Mouse (Mus musculus) activated CD4-positive, CD25-positive, alpha-beta regulatory T cell (primary cell): Measurements from ENCODE around the gene Olfr1128. TPM values are rescaled to one million over a fixed set of nuclear protein-coding genes. Genes with fewer than 3 reads are reported as not detected.

Experiments used
- polyA plus RNA-seq, 2 experiments: library from polyadenylated mRNA; unstranded; fragments of 100-300 nt; shearing (Covaris generic); gene quantifications; one replicate each; pipeline ENCODE4 v1.2.1; 2017

Gene Olfr1128
- polyA plus RNA-seq: not detected

DNA sequence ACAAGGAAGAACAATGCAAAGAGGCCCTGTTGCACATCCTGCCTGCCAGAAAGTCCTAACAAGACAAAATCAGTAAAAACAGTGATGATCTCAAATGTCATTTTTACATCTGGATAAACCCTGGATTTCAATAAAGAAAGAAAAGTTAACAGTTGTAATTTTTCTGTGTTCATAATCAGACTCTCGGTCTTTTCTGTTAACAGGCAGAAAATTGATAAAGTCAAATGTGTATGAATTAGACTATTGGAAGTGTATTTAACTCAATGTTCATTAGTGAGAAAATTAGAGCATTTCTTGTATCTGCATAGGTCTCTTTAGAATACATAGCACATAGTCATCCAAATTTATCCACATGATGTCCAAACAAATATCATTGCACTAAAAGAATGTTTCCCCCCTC lies at the start of gene Olfr1128:
Gene Olfr1128 (minus strand): TSS at position 101 of the 400 bp plus-strand sequence.

DNA sequence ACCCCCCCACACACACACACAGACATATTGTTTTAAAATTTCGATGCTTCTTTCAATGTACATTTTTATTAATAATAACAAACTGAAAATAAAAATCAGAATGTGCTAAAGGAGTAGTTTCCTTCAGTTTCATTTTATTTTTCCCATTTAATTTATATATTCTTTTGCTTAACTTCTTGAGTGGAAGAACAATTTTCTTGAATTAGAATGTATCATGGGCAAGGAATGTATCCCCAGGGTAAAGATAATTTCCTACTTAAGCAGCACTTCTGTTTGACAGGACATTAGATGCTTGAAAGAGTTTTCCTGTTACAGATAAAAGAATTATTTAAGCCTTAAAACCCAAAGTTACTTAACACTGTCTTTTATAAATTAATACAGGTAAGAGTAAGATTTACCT lies 28.3 kb upstream of the Olfr1128 start, which contains the start of gene Olfr1129:
Gene Olfr1129 (plus strand): TSS at position 301 of the 400 bp plus-strand sequence.

GRCm38 (mm10) chr2:87531496-87531895 lies 13.8 kb downstream of the Olfr1128 start, which contains the start of gene Olfr153:
Olfr153 (plus strand) TSS chr2:87531796.

DNA sequence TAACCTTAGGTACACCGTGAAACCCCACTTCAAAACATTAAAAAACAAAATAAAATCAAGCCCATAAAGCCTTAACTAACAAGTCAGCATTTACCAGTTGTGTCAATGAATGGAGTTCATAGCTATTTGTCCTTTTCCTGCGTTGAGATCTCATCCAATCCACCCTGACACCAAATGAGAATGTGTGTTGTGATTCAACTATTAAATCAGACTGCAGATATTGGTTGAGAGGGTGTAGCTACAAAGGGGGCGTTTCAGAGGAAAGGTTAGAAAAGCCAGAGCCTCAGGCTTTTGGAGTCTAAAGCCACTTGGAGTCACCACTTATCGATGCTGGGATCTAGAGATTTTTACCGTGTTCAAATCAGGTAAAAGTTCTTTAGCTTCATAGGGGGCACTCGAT lies 39.1 kb downstream of the Olfr1128 start, which contains the start of gene Pramel6:
Gene Pramel6 (plus strand): TSS at position 301 of the 400 bp plus-strand sequence.

GRCm38 (mm10) chr2:87496993-87497392 lies 48.3 kb downstream of the Olfr1128 start, which contains the start of gene Pramel7:
Pramel7 (minus strand) TSS chr2:87497093.

Other genes with a start within 250 kb of the Olfr1128 start
- gene Olfr1118, start 238.0 kb downstream of the Olfr1128 start, polyA plus RNA-seq: under 1 TPM in 1 of 2 experiments, not detected in 1; 0.09 TPM
- under 1 TPM in 1 of 2 experiments, not detected in 1; 0.10 TPM for gene Olfr1120, start 190.7 kb downstream of the Olfr1128 start, polyA plus RNA-seq
- gene Olfr1121, start 175.6 kb downstream of the Olfr1128 start, polyA plus RNA-seq: not detected
- gene Olfr1122, start 159.7 kb downstream of the Olfr1128 start, polyA plus RNA-seq: under 1 TPM in 1 of 2 experiments, not detected in 1; 0.21 TPM
- under 1 TPM in 1 of 2 experiments, not detected in 1; 0.22 TPM for gene Olfr1123, start 128.9 kb downstream of the Olfr1128 start, polyA plus RNA-seq
- under 1 TPM; 0.13 to 0.14 TPM for gene Olfr1124, start 115.3 kb downstream of the Olfr1128 start, polyA plus RNA-seq
- not detected for gene Olfr1126, start 91.6 kb downstream of the Olfr1128 start, polyA plus RNA-seq
- gene Pramel7, start 48.4 kb downstream of the Olfr1128 start, polyA plus RNA-seq: under 1 TPM in 1 of 2 experiments, not detected in 1; 0.27 TPM
- gene Pramel6, start 39.0 kb downstream of the Olfr1128 start, polyA plus RNA-seq: not detected
- gene Olfr153, start 13.7 kb downstream of the Olfr1128 start, polyA plus RNA-seq: not detected
- gene Olfr1129, start 28.4 kb upstream of the Olfr1128 start, polyA plus RNA-seq: not detected
- not detected for gene Olfr1130, start 60.7 kb upstream of the Olfr1128 start, polyA plus RNA-seq
- gene Olfr1131, start 81.6 kb upstream of the Olfr1128 start, polyA plus RNA-seq: under 1 TPM in 1 of 2 experiments, not detected in 1; 0.23 TPM
- under 1 TPM in 1 of 2 experiments, not detected in 1; 0.25 TPM for gene Olfr1132, start 92.0 kb upstream of the Olfr1128 start, polyA plus RNA-seq
- gene Olfr1133, start 101.8 kb upstream of the Olfr1128 start, polyA plus RNA-seq: under 1 TPM in 1 of 2 experiments, not detected in 1; 0.53 TPM
- not detected for gene Olfr1134, start 112.9 kb upstream of the Olfr1128 start, polyA plus RNA-seq
- gene Olfr1135, start 128.1 kb upstream of the Olfr1128 start, polyA plus RNA-seq: not detected
- gene Olfr1136, start 148.4 kb upstream of the Olfr1128 start, polyA plus RNA-seq: not detected
- not detected for gene Olfr1137, start 167.6 kb upstream of the Olfr1128 start, polyA plus RNA-seq
- under 1 TPM in 1 of 2 experiments, not detected in 1; 0.11 TPM for gene Olfr1138, start 194.4 kb upstream of the Olfr1128 start, polyA plus RNA-seq
- under 1 TPM in 1 of 2 experiments, not detected in 1; 0.31 TPM for gene Olfr1140, start 198.2 kb upstream of the Olfr1128 start, polyA plus RNA-seq
- not detected for gene Olfr1141, start 208.4 kb upstream of the Olfr1128 start, polyA plus RNA-seq
- gene Olfr152, start 233.9 kb upstream of the Olfr1128 start, polyA plus RNA-seq: not detected